Mouse (Mus musculus): Measurements from ENCODE around the gene Cyth3.

Cyth3 gene

DNA sequence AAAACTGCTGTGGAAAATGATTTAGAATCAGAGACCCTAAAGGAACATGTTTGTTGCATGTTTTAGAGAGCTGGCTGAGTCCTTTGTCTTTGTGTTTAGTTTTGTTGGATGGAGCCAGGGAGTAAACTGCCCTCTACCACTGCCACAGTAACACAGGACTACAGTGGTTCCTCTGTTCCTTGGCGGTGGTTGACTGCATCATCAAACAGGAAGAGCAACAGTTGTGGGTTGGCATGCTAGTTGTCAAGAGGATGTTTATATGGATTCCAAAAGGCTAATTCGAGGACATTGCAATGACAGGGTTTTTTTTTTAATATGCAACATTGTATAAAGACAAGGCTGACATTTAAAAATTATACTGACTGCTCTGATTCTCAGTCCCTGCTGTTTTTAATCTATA is 47.6 kb downstream of the Cyth3 start:
- no peak for DNase-seq

DNA sequence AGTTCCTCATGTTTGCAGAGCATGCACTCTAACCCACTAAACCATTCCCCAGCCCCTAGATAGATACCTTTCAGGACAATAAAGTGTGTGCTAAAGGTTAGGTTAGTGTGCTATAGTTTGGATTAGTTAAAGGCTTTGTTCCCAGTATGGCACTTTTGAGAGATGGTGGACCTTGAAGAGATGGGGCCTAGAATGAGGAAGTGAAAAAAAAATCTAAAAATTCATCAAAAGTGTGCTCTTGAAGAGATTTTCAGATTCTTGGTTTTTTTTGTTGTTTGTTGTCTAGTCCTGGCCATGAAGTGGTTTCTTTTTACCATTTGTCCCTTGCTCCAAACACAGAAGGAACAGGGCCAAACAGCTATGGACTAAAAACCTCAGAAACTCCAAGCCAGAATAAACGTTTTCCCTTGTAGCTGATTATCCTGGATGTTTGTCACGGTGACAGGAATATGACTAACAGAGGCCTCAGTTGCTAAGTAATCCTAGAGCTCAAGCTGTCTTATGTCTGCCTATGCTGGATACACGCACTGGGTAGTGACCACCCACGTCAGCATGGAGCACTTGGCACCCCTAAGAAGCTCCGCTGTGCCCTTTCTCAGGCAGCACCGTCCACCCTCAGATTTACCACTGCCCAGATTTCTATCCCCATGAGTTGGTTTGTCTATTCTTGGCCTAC is 48.6 kb downstream of the Cyth3 start:
- DNase-seq = no peak

DNA sequence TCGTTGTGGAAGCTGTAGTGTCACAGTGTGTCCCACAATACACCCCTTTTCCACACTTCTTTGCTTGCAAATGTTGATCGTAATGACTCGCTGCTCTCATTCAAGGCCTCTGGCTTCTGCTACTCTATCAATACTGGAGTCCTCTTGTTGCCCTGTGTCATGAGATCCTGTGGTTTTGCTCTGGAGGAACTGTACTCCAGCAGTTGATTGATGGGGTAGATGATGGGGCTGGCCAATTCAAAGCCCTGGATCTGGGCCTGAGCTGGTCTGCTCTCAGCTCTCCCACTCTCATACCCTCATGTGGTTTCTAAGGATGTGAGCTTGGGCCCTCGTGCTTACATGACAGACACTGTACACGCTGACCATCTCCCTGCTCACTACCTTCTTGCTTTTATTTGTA is 52.3 kb downstream of the Cyth3 start:
- no peak for DNase-seq

- no peak for DNase-seq
These were observed 54.2 kb downstream of the Cyth3 start for GRCm38 (mm10) chr5:143676218-143676985.

DNA sequence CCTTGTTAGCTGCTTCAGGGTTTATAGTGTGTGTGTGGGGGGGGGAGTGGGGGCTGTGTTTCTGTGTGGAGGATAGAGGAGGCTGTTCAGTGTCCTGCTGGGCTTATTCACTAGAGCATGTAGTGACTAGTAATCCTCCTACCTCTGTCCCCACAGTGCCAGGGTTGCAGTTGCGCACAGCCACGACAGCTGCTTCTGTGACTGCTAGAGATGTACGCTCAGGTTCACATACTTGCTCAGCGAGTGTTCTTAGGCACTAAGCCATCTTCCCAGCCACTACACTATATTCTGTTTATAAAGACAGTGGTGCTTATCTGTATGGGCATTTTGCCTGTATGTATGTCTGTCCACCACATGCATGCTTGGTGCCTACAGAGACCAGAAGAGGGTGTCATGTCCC is 55.1 kb downstream of the Cyth3 start:
- DNase-seq = no peak

DNA sequence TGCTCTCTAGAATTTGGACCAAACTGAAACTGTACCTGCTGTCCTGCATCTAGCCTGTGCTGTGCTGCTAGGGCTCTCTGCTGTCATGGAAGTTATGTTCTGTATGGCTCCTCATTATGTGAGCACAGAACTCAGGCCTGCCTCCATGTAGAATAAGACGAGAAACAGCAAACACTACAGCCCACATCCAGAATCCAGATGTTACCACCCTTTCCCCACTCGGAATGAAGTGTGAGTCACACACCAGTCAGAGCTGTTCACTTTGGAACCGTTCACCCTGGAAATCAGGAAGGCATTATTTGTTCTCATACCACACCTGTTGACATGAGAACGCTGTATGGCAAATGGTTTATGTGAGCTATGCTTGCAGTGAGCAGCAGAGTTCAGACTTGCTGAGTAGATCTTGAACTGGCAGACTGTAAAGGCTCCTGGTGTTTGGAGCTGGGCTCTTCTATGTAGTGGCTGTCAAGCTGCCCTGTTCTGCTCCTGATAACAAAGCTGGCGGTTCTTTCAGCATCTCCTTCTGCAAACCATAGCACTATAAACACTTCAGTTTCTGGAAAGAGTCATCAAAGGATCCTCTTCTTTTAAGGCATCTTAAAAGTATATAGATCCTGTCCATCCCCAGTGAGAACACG is 56.5 kb downstream of the Cyth3 start:
- no peak for DNase-seq

DNA sequence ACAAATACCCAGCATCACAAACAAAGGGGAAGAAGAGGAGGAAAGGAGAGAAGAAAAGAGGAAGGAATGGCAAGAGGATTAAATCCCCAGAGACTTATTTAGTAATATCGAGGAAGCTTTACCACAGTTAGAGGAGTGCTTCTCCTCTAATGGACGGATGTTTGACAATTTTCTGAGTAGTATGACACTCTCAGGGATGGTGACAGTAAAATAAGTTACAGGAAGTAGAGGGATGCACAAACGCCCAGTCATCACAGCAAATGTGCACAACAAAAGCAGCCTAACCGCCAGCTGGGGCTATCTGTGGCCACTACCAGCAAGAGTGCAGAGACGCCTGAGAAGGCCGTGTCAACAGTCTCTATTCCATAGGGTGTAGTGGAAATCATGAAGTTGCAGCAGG is 57.4 kb downstream of the Cyth3 start:
- DNase-seq = no peak

- no peak for DNase-seq
These were observed 61.4 kb downstream of the Cyth3 start for GRCm38 (mm10) chr5:143683696-143684095.

DNA sequence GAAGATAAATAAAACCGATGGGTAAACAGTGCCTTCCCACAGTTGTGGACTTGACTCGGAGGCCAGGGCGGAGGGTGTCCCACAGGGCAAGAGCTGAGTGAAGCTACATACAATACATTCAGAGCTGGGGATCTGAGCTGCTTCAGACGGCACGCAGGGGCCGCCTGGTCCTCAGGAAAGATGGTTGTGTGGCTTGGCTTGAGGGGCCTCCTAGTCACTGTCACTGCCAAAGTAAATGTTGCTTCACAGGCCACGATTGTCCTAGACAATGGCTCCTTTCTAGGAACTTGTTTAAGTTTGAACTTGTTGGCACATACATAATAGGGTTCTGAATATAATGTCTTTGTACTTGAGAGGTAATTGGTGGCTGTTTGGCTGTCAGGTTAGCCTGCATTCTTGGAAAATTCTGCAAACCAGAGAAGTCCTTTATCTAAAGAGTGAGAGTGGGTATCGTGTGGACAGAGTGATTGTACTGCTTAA is 62.7 kb downstream of the Cyth3 start:
- DNase-seq = no peak

DNA sequence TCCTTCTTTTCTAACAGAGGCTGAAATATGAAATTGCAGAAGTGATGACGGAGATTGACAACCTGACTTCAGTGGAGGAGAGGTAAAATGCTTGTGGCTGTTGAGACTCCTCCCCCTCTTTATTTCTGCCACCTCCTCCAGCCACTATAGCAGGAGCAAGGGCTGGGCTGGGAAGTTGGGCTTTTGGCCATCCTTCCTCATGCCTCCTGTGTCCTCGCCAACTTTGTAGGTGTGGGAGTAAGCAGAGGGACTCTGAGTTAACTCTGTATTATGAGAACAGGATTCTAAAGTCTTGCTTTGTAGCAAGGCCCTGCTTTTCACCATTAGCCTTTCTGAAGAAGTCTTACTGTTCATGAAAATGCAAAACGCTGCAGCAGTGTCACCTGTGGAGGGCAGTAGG is 64.2 kb downstream of the Cyth3 start:
- no peak for DNase-seq

- no peak for DNase-seq
These were observed 65.3 kb downstream of the Cyth3 start for GRCm38 (mm10) chr5:143687589-143687988.

GRCm38 (mm10) chr5:143690392-143690791 is 68.1 kb downstream of the Cyth3 start:
- no peak for DNase-seq

- no peak for DNase-seq
These were observed 68.7 kb downstream of the Cyth3 start for GRCm38 (mm10) chr5:143690926-143691325.

GRCm38 (mm10) chr5:143696323-143696722 is 74.1 kb downstream of the Cyth3 start:
- no peak for DNase-seq

DNA sequence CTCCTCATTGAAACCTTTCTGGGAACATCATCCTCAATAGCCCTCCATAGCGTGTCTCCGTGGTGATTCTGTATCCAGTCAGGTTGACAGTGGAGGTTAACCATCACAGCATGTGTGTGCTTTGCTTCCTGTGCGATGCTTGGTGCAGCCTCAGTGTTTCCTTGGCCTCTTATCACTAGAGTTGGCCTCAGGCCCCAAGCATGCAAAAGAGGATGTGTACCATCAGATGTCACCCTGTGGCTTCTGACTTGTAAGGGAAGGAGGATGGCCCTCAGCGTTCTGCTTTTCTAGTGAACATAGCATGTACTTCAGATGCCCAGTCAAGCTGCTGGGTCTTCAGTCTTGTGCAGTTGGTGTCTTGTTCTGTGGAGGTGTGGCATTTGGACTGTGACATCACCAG is 76.2 kb downstream of the Cyth3 start:
- peak; percentile 33 for DNase-seq

DNA sequence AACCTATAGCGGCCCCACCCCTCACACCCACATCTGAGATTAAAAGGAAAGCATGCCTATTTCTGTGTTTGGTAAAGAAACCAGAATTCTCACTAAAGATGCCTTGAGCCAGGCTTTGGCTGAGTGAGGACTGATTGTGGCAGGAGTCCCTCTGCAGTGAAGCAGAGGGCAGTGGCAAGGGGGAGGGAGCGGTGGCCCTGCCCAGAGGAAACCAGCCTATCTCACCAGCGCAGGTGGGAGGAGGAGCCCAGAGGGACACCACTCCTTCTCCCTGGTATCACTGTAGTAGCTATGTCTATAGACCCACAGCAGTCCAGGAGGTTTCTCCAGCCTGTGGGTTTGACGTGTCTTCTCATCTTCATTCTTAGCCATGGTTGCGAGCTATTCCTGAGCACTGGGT is 78.0 kb downstream of the Cyth3 start:
- peak; percentile 93 for DNase-seq

GRCm38 (mm10) chr5:143701074-143701473 is 78.8 kb downstream of the Cyth3 start:
- DNase-seq = no peak

- no peak for DNase-seq
These were observed 82.8 kb downstream of the Cyth3 start for GRCm38 (mm10) chr5:143704875-143705658.

GRCm38 (mm10) chr5:143705659-143705982 is 83.4 kb downstream of the Cyth3 start:
- no peak for DNase-seq

DNA sequence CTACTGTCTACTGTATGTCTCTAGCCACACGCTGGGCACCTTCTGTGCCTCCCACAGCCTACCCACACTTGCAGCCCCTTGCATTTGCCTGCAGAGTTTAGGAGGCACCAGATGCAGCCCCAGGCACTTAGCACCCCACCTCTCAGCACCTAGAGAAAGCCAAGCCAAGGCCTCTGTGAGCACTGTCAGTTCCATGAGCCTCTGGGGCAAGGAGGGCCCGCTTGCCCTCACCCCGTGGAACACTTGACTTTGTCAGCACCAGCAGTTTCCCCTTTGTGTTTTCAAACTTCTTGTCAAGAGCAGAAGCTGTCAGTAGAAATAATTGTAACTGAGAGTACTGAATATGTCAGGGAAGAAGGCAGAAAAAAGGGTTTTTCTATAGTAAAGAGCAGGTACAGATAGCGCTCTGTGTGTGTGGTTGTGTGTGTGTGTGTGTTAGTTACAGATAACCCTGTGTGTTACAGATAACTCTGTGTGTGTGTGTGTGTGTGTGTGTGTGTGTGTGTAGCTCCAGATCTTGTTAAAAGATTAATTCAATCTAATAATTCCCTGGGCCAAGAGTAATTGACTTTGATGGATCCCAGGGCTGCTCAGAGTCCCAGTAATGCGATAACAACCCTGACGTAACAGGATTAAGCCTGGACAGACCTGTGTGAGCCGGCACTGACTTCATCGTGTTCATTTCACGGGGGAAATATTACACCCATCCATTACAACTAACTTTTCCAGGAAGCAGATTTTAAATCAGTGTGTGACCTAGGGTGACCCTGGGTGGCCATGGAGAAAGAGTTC is 84.0 kb downstream of the Cyth3 start:
- no peak for DNase-seq

GRCm38 (mm10) chr5:143706822-143707200 is 84.6 kb downstream of the Cyth3 start:
- DNase-seq = no peak

- peak; percentile 76 for DNase-seq
These were observed 89.1 kb downstream of the Cyth3 start for GRCm38 (mm10) chr5:143711326-143711725.
